Mouse (Mus musculus) megakaryocyte, embryonic 14.5 days (primary cell): ENCODE results near the gene Ptp4a2. TPM values are rescaled to one million over a fixed set of nuclear protein-coding genes. Genes with fewer than 3 reads are reported as not detected.
"Not testable (repeated sequence)": the region's sequence is repeated elsewhere in the genome, so short reads cannot be mapped to it uniquely, and the experiment has no call there.

ENCODE experiments used
- H3K27me3 ChIP-seq: replicated peaks from 2 replicates; pipeline ENCODE3; 2012; ENCODE audit warnings: inconsistent platforms
- H3K36me3 ChIP-seq: replicated peaks from 2 replicates; pipeline ENCODE3; 2012; ENCODE audit warnings: low read length, inconsistent platforms, mixed read lengths
- H3K4me1 ChIP-seq: 2 replicates; pipeline ENCODE4 v1.6.1; 2012; ENCODE audit warnings: inconsistent platforms
- H3K4me3 ChIP-seq: replicated peaks from 2 replicates; pipeline ENCODE3; 2012; ENCODE audit warnings: moderate library complexity, mild to moderate bottlenecking, inconsistent platforms
- H3K9me3 ChIP-seq: 2 replicates; pipeline ENCODE4 v1.6.1; 2012; ENCODE audit warnings: inconsistent platforms
- FLI1 ChIP-seq: IDR thresholded peaks from 2 replicates; pipeline ENCODE4 v1.6.1; 2012; ENCODE audit warnings: low read length, inconsistent platforms, mixed read lengths
- GATA1 ChIP-seq: IDR thresholded peaks from 3 replicates; pipeline ENCODE4 v1.6.1; 2012; ENCODE audit warnings: mixed read lengths, low read length, inconsistent platforms, borderline replicate concordance
- polyA plus RNA-seq: library from polyadenylated mRNA; stranded (reverse); fragments of >175 nt; gene quantifications from 2 replicates; pipeline ENCODE4 v1.2.3, GENCODE M21; 2012; ENCODE audit warnings: low replicate concordance; ENCODE audit not compliant: insufficient read depth

Ptp4a2 gene
- polyA plus RNA-seq: 14.5 and 30.1 TPM in 2 replicates

DNA sequence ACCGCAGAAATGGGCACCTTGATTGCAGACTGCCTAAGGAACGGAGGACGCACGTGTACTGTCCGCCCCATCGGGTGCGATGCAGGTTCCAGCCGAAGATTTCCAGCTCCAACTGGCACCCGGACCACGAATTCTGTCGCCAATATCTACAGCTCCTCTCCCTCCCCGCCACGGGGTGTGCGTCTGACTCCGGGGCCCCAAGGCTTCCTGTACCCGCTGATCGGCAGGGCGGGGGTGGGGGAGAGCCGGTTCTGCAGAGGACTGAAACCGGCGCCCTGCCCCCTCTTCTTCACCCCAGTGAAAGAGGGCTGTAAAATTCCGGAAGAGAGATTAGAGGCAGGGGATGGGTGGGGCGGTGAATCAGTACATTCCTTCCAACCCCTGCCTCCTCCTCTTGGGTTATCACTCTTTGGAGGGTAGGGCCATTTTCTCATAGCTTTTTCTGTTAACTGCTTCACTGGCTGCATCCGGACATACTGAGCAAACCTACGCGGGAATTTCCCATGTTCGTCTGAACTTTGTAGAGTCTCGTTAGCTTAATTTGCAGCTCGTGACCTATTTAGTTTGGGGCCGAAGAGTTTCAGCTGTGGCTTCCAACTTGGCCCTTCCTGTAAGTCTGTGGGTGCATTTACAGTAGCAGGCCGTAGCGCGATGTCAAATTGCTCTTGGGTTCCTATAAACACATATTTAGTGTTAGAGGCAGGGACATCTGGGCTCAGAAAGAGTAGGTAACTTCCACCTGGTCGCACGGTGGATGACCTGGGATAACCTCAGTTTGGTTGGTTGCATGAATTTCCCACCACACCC lies at the start of gene Ptp4a2:
Gene Ptp4a2 (plus strand): TSS at position 422 of the 807 bp plus-strand sequence.
- H3K4me3 ChIP-seq: peak within 1 kb of the TSS; percentile 92
- peaks cover 3% of the 10 kb centered on the region; the same call in 1 of the 2 replicates for H3K9me3 ChIP-seq
- H3K36me3 ChIP-seq: peaks cover 2% of the 10 kb centered on the region
- H3K27me3 ChIP-seq: no peaks in the 10 kb centered on the region
- TF ChIP-seq GATA1 (no peak), FLI1 (no peak)
- H3K4me1 ChIP-seq: peaks cover 37% of the 10 kb centered on the region

DNA sequence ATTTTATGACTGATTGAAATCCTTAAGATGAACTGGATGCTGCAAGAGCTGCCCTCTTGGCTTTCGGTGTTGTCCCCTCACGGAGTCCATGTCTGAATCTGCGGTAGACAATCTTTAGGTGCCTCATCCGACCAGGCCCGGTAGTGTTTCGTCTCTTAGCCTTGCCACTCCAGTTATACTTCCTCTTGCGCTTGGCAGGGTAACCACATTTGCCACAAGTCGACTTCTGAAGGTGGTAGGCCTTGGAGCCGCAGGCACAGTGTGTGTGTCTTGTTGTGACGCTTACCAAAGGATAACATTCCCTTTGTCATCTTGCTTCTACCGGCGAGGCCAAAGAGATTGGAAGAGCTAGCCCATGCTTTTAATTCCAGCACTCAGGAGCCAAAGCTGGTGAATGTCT lies 49.4 kb upstream of the Ptp4a2 start:
- TF ChIP-seq FLI1: no peak
- TF ChIP-seq GATA1: no peak
- peaks cover 6% of the 10 kb centered on the region; the same call in 1 of the 2 replicates for H3K4me1 ChIP-seq
- no peaks in the 10 kb centered on the region for H3K9me3 ChIP-seq
- H3K36me3 ChIP-seq: no peaks in the 10 kb centered on the region
- H3K27me3 ChIP-seq: peaks cover 6% of the 10 kb centered on the region
- no peak overlapping the region for H3K4me3 ChIP-seq

DNA sequence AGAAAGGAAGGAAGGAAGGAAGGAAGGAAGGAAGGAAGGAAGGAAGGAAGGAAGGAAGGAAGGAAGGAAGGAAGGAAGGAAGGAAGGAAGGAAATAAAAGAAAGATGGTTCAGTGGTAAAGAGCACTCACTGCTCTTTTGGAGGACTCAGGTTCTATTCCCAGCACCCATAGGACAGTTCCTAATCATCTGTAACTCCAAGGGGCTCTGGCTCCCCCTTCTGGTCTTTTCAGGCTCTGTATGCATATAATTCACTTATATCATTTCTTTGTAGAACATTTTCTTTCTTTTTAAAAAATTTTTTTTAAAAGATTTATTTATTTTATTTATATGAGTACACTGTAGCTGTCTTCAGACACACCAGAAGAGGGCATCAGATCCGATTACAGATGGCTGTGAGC lies 48.5 kb upstream of the Ptp4a2 start:
- H3K9me3 ChIP-seq, H3K4me1 ChIP-seq, H3K4me3 ChIP-seq, H3K27me3 ChIP-seq, H3K36me3 ChIP-seq: not testable (repeated sequence)

DNA sequence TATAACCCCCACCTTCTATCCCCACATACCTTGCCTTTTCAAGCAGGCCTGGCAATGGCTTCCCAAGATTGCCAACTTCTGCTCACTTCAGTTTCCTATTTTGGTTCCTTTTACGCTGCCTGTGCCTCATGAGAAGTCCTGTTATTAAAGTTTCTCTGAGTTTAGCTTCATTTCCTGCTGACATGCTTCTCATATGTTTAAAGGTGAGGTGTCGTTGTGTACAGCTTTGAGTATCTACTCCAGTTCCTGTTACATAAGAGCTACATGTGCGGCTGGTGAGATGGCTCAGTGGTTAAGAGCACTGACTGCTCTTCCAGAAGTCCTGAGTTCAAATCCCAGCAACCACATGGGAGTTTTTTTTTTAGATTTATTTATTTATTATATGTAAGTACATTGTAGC lies 45.7 kb upstream of the Ptp4a2 start:
- TF ChIP-seq GATA1: no peak
- TF ChIP-seq FLI1: no peak
- Histone ChIP-seq H3K9me3 (no peaks in the 10 kb centered on the region), H3K27me3 (peaks cover 1% of the 10 kb centered on the region), H3K4me1 (peaks cover 8% of the 10 kb centered on the region), H3K36me3 (no peaks in the 10 kb centered on the region), H3K4me3 (no peak overlapping the region)

DNA sequence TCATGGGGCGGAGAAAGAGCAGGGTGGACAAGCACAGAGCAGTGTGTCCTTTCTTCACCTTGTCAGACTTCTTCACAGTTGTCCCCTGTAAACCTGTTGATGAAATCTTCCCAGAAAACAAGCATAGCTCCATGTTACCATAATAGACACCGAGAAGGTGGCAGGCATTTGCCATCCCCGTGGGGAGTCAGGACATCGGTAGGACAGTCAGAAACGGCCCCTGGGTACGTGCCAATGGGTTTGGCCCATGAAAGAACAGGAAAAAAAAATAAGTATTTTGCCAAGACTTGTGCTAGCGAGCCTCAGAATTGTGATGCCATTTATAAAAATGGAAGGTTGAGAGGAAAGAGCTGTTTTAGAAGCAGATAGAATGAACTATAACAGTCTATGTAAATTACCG lies 43.2 kb upstream of the Ptp4a2 start:
- no peak overlapping the region for H3K4me3 ChIP-seq
- peaks cover 8% of the 10 kb centered on the region for H3K27me3 ChIP-seq
- TF ChIP-seq GATA1 (no peak), FLI1 (no peak)
- peaks cover 16% of the 10 kb centered on the region for H3K4me1 ChIP-seq
- no peaks in the 10 kb centered on the region for H3K9me3 ChIP-seq
- no peaks in the 10 kb centered on the region for H3K36me3 ChIP-seq

DNA sequence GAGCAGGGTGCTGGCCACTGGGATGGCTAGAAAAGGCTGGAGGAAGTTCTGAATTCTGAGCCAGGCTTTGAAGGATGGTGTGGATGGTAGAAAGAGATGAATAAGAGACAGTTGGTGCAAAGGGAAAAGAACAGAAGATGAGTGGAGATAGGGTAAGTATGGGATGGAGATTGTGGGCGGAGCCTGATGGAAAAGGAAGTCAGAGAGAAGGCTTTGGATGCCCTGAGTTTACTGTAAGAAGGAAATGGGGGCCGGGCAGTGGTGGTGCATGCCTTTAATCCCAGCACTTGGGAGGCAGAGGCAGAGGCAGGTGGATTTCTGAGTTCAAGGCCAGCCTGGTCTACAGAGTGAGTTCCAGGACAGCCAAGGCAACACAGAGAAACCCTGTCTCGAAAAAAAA lies 42.3 kb upstream of the Ptp4a2 start:
- not testable (repeated sequence) for H3K27me3 ChIP-seq, H3K9me3 ChIP-seq, H3K36me3 ChIP-seq, H3K4me3 ChIP-seq
- H3K4me1 ChIP-seq: peaks cover 16% of the 10 kb centered on the region

DNA sequence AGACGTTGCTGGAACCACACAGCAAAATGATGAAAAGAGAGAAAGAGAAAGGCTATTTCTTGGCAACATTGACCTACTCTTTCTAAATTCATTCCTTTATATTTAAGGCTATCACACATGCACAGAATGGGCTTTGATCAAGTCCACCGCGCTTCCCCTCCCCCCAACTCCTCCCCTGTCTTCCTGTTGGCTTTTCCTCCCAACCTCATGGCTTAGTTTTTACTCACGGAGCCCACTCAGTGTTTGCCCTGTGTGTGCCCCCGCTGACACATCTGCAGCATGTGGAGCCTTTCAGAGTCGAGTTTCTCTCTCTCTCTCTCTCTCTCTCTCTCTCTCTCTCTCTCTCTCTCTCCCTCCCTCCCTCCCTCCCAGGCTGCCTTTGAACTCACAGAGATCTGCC lies 40.4 kb upstream of the Ptp4a2 start:
- TF ChIP-seq FLI1 (no peak), GATA1 (no peak)
- H3K27me3 ChIP-seq: peaks cover 9% of the 10 kb centered on the region
- H3K4me3 ChIP-seq: no peak overlapping the region
- H3K36me3 ChIP-seq: no peaks in the 10 kb centered on the region
- no peaks in the 10 kb centered on the region for H3K9me3 ChIP-seq
- H3K4me1 ChIP-seq: peaks cover 16% of the 10 kb centered on the region

DNA sequence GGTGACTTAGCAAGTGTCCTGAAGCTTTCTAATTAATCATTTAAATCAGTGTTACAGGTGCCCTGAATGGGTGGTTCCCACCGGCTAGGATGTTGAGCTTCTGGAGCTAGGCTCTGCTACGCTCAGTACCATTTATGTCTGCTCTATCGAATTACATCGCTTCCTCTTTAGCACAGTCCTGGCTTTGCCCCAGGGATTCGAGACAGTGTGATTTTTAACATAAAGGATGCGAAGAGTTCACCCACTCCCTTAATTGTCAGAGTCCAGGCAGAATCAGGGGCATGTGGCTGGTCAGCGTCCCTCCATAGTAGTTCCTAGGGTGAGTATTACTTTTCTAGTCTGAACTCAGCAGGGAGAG lies 39.7 kb upstream of the Ptp4a2 start:
- H3K9me3 ChIP-seq: no peaks in the 10 kb centered on the region
- TF ChIP-seq GATA1 (no peak), FLI1 (no peak)
- no peaks in the 10 kb centered on the region for H3K36me3 ChIP-seq
- H3K4me1 ChIP-seq: peaks cover 16% of the 10 kb centered on the region
- H3K27me3 ChIP-seq: peaks cover 11% of the 10 kb centered on the region
- no peak overlapping the region for H3K4me3 ChIP-seq

DNA sequence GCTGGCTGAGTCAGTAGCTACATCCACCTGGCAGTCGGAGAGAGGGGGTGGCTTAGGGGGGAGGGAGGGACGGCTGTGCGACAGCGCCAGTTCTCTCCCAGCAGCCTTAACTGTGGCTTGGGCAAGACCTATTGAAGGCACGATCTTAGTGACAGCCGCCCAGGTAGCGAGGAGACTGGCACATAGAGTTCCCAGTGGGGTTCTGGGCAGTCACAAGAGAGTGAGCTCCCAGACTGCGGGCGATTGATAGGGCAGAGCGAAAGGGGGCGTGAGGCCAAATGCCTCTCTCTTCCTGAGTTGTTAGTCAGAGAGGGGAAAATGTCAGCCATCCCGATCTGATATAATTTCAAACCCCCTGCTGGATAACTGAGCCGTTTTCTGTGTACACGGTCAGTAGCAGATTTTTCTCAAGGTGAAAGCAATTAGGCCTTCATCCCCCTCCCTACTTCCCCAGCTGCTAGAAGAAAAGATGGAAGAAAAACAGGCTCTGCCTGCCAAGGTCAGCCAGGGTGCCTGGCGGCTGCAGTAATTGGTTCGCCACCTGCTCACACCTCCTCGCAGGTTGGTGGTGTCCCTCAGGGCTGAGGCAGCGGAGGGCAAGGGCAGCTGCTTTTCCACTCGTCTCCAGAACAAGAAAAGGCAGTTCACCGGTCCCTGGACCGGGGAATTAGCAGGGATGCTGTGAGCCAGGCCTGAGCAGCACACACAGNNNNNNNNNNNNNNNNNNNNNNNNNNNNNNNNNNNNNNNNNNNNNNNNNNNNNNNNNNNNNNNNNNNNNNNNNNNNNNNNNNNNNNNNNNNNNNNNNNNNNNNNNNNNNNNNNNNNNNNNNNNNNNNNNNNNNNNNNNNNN lies 39.1 kb upstream of the Ptp4a2 start:
- Histone ChIP-seq H3K36me3 (no peaks in the 10 kb centered on the region), H3K27me3 (peaks cover 11% of the 10 kb centered on the region), H3K9me3 (no peaks in the 10 kb centered on the region), H3K4me3 (no peak overlapping the region), H3K4me1 (peaks cover 16% of the 10 kb centered on the region)
- TF ChIP-seq FLI1: no peak
- TF ChIP-seq GATA1: no peak
